Mouse (Mus musculus): Measurements from ENCODE around the gene St3gal3.

- TF ChIP-seq POLR2A (IDR thresholded peaks at IDR 0.05; ENCODE audit: borderline replicate concordance, insufficient read depth, low read length) (no peak), CTCF (IDR thresholded peaks at IDR 0.05; ENCODE audit: borderline replicate concordance, insufficient read depth, low read depth, low read length) (no peak)
These were observed 57.4 kb downstream of the St3gal3 start for GRCm38 (mm10) chr4:118077293-118077752.

Data from cerebellum, adult 2 months (tissue).